Mouse (Mus musculus) urinary bladder, adult 2 months (tissue): ENCODE data around the gene Sema6c. TPM values are rescaled to one million over a fixed set of nuclear protein-coding genes. Genes with fewer than 3 reads are reported as not detected.
A peak's percentile ranks its signal among the peaks of the same experiment; 100 is the strongest.
"Not testable (repeated sequence)": the region's sequence is repeated elsewhere in the genome, so short reads cannot be mapped to it uniquely, and the experiment has no call there.

ENCODE experiments used
- DNase-seq: peaks from one replicate; pipeline ENCODE4 v3.0.0; 2022; ENCODE audit warnings: low spot score
- polyA plus RNA-seq: library from polyadenylated mRNA; depleted of rRNA; stranded (reverse); fragments of >200 nt; gene quantifications from 2 replicates; pipeline ENCODE4 v1.2.3, GENCODE M21; 2012; rRNA removed

Sema6c gene
- polyA plus RNA-seq, 1 experiment = 4.2 TPM

DNA sequence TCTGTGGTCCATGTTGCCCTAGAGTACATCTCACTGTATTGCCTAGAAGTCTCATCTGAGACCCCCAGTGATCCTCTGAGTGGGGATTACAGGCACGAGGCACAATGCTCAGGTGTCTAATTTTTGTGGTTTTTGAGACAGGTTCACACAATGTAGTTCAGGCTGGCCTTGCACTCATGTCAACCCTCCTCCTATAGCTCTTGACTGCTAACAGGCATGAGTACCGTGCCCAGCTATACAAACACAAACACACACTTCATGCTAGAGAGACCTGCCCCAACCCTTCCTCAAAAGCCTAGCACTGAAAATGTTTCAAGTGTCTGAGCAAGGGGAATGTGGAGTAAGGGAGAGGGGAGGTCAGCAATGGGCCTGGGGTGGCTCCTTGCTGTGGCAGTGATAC is 25.8 kb downstream of the Sema6c start:
- no peak for DNase-seq

DNA sequence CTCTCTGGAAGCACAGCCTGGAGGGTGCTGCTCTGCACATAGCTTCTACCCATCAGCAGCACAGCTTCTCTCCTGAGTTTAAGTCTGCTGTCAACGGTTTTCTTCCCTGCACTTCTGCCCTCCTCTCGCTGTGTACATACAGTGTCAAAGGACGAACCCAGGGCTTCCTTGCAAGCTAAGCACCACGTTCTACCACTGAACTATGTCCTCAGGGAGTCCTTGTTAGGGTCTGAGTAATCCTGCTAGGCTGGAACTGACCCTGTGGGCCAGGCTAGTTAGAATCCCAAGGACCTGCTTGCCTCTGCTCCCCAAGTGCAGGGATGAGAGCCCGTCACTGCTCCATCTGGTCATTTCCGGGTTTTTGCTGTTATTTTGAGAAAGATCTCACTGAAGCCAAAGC is 26.6 kb downstream of the Sema6c start:
- DNase-seq = no peak

DNA sequence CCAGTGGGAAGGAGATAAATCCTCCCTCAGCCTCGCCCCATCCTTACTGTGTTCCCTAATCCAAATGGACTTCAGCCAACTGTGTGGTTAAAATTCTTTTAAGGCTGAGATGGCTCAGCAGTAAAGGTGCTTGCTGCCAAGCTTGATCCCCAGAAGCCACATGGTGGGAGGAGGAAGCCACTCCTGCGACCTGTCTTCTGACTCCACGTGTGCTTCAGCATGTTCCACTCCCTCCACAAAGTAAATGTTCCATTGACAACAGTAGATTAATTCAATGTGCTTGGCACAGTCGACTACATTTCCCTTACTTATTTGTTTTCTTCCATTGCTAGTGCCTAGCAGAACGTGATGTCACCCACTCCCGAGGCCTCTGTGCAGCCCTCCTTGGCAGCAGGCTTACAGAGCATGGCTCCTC is 34.5 kb downstream of the Sema6c start:
- DNase-seq = no peak

DNA sequence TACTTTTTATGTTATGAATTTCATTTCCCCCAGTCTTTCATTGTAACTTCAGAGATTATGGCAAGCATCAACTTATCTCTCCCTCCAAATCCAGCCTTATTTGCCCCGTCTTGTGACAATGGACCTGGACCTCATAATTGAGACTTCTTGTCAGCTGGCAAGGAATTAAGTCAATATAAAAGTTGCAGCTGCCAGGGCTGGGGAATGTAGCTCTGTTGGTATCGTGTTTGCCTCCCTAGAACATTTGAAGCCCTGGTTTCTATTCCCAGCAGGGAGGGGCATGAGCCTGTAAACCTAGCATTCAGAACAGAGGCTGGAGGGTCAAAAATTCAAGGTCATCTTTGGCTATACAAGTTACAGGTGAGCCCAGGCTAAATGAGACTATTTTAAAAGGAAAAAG is 35.5 kb downstream of the Sema6c start:
- no peak for DNase-seq

DNA sequence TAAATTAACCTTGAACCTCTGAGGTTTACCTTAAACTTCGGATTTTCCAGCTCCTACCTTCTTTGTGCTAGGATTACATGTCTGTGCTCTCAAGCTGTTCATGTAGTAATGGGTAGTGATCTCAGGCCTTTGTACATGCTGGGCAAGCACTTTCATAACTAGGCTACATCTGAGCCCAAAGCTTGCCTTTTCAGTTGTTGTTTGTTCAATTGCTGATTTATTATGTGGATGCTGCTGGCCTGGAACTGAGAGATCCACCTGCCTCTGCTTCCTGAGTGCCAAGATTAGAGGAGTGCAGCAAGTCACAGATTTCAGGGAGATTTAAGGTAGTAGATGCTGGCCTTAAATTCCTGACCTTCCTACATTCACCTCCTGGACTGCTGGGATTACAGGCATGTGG is 38.8 kb downstream of the Sema6c start:
- no peak for DNase-seq

DNA sequence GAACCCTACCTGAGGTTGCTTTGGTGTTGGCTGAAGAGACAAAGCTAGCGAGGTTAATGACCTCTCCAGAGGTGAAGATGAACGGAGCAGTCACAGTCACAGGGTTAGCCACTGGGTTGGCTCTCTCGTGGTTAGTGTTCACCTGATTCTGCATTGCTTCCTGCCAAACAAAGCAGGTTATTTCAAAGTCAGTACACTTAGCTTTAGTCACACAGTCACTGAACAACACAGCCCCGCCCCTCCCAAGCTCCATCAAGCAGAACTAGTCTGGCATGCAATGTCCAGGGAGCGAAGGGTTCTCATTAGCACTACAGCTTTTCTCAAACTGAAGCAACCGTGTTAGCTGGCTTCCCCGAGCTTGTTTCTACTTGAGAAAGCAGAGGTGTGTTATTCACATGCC is 39.9 kb downstream of the Sema6c start:
- DNase-seq = no peak

DNA sequence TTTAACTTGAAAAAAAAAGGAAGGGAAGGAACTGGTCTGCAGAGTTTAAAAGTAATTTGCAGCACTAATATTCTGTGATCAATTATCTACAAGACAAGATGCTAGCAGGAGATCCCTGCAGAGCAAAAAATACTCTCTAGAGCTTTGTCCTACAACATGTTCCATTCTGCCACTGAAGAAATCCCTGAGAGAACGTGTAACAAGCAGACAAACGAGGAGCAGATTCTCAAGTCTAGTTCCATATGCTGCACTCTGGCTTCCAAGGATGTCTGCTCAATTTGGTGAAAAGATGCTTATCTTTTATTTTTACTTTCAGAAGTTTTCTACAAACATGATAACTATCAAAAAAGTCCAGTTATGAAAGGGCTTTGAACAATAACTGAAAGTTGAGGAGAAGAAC is 40.3 kb downstream of the Sema6c start:
- no peak for DNase-seq

DNA sequence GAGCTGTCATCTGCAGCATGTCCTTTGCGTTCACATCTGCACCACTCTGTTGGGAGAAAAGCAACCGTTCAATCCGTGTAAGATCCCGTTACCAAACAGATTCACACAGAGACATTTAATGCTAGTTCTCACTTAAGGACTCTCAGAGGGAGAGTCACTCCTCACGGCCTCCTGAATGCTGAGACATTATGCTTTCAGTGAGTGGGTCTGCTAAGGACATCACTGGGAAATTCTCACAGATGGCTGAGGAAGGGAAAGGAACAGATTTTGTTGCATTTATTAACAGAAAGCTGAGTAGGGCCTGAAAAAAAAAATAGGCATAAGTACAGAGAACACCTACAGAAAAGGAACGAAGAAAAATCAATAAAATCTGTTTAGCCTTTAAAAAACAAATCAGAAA is 43.6 kb downstream of the Sema6c start:
- no peak for DNase-seq

DNA sequence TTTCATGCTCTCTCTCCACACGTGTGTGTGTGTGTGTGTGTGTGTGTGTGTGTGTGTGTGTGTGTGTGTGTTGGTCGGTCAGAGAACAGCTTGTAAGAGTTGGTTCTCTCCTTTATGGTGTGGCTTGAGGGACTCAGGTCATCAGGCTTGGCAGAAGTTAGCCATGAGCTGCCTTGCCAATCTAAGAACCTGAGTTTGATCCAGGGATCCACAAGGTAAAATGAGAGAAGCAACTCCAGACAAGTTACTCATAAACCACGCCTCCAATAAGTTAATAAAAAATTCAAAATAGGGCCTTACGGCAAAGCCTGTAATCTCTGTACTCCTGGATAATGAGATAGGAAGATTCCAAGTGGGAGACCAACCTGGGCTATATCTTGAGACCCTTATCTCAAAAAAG is 48.0 kb downstream of the Sema6c start:
- no peak for DNase-seq

DNA sequence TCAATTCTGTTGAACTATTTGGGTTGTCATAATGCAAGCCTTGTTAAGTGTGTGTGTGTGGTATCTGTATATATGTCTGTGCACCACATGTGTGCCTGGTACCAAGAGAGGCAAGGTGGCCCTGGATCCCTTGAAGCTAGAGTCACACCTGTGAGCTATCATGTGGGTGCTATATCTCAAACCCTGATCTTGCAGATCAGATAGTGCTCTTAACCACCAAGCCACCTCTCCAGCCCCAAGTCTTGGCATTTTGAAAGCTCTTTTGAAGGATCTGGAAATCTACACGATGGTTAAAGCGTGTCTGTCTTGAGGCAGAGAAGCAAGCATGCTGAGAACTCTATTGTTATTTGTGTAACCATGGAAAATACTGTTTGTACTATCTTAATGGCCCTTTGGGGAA is 50.3 kb downstream of the Sema6c start:
- no peak for DNase-seq

DNA sequence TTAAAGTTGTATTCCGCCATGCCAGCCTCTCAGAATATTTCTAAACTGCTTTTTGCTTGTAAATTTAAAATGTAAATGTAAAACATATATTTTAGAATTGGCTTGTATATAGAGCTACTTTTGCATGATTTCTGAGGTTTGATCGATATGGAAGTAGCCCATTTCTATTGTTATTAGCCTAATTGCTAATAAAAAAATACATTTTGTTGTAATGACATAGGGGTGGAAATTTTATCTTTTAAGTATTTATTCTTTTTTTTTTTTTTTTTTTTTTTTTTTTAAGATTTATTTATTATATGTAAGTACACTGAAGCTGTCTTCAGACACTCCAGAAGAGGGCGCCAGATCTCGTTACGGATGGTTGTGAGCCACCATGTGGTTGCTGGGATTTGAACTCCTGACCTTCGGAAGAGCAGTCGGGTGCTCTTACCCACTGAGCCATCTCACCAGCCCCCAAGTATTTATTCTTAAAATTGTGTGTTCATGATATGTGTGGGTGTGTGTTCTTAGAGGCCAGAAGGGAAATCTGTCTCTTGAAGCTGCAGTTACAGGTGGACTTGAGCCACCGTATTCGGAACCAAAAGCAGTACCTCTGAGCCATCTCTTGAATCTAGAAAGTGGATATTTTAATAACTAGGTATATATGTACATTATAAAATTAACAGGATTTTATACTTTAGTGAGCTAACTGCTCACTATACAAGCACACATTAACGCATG is 52.8 kb downstream of the Sema6c start:
- not testable (repeated sequence) for DNase-seq

DNA sequence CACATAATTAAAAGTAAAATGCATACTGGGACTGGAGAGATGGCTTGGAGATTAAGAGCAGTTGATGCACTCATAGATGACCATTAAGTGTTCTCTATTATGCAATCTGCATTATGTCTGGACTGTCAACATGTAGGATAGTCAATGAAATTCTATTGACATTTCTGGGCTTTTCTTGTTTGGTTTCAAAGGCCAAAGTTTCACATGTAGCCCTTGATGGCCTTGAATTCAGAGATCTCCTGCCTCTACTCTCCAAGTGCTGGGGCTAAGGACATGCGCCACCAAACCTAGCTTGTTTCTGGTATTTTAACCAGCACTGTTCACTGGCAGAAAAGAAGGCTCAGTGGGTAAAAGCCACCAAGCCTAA is 53.3 kb downstream of the Sema6c start:
- DNase-seq = no peak

DNA sequence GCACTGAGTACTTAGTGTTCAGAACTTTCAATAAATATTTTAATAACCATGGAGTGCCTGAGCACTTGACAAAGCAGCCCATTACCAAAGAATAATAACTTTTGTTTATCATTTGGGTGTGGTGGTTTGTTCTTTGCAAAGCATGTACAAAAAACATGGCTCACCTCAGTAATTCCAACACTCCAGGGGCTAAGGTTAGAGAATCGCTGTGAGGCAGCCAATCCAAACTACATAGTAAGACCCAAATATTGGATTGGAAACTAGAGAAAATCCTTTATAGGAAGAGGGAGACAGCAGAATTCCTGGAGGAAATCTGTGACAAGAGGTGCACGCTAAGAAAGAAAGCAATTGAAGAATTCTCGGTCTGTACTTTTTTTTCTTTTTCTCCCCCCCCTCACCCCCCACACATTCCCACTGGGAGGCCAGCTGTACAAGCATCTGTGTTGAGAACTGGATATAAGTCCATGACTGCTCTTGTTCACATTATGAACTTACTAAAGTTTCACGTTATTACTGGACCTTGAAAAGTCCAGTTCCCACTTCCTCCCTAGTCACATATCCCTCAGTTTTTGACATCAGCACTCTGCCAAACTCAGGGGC is 56.5 kb downstream of the Sema6c start:
- no peak for DNase-seq

DNA sequence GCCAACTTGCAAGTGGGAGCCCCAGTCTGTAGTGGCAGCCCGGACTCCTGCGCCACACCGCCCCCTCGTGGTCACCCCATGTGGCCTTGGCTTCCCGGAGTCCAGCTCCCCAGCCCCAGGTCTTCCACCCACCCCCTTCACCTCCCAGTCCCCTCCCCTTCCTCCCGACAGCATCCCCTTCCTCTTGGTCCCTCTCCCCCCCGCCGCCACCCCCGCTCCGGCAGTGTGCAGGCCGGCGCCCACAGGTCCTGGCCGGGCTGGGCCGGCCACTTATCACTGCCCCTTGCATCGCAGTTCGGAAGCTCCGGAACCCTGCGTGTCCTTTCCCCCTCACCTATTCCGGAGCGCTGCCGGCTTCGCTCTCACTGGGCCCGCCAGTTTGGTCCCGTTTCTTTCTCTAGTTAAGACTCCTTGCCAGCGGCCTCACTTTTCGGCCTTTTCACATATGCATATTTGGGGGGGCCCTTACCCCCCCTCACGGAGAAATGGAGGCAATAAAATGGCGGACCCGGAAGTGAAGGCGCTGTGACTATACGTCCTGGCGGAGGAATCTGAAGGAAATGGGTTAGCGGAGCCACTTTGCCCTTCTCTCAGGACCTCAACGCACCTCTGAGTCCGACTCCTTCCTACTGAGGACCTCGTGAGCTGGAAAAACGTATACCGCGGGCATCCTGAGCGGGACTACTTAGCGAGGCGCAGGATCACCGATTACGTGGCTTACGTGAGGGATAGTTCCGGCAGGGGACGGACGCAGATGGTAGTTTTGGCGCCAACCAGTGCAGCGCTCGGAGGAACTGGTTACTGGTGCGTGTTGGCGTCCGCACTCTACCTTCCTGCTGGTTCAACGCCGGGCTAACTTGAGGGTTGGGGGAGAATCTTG is 57.2 kb downstream of the Sema6c start, which contains the start of gene Gabpb2:
Gene Gabpb2, minus strand, starts transcription at position 662 of the 880 bp plus-strand sequence.
- DNase-seq = peak; percentile 96

DNA sequence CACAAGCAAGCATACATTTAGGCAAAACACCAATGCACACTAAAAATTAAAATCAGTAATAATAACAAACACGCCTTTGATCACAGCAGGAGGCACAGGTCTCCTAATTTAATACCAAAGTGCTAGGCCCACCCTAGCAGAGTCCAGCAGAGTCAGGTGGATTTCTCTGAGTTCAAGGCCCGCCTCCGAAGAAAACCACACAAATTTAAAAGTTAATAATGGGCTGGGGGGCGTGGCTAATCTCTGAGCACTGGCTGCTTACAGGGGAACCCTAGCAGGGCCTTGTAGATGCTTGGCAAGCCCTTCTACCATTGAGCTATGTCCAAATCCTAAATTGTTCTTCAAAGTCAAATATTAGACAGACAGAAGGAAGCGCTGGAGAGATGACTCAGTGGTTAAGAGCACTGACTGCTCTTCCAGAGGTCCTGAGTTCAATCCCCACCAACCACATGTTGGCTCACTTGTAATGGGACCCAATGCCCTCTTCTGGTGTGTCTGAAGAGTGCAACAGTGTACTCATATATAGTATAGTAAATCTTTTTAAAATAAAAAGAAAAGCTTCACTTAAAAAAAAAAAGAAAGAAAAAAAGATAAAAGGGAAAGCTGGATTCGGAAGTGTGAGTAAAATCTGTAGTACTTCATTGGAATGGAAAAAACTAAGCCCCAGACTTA is 58.3 kb downstream of the Sema6c start:
- no peak for DNase-seq

DNA sequence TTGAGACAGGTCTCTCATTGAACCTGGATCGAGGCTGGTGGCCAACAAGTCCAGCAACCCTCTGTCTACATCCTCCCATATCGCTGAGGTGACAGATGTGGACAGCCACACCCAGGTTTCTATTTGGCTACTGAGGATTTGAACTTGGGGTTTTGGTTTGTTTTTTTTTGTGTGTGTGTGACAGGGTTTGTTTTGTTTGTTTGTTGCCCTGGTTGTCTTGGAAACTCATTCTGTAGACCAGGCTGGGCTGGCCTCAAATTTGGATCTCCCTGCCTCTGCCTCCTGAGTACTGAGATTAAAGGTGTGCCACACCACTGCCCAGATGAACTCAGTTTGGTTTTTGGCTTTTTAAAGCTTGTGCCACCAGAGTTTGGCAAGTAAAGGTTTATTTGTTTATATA is 62.8 kb downstream of the Sema6c start:
- no peak for DNase-seq

Other genes starting within 250 kb of the Sema6c start
- gene Selenbp1, start 227.4 kb upstream of the Sema6c start, polyA plus RNA-seq = 83.1 and 85.8 TPM in 2 replicates
- 22.7 and 23.4 TPM in 2 replicates for gene Rfx5, start 206.4 kb upstream of the Sema6c start, polyA plus RNA-seq
- 64.9 and 85.1 TPM in 2 replicates for gene Pi4kb, start 185.7 kb upstream of the Sema6c start, polyA plus RNA-seq
- gene Zfp687, start 145.0 kb upstream of the Sema6c start, polyA plus RNA-seq = 14.0 and 17.6 TPM in 2 replicates
- gene Psmd4, start 117.8 kb upstream of the Sema6c start, polyA plus RNA-seq = 172 and 195 TPM in 2 replicates
- gene Pip5k1a, start 53.5 kb upstream of the Sema6c start, polyA plus RNA-seq = 27.2 and 28.2 TPM in 2 replicates
- gene Vps72, start 49.4 kb upstream of the Sema6c start, polyA plus RNA-seq = 70.9 and 76.2 TPM in 2 replicates
- gene Tmod4, start 36.0 kb upstream of the Sema6c start, polyA plus RNA-seq = 1.2 and 1.5 TPM in 2 replicates
- gene Scnm1, start 26.4 kb upstream of the Sema6c start, polyA plus RNA-seq = 84.2 and 90.2 TPM in 2 replicates
- 10.4 and 11.0 TPM in 2 replicates for gene Lysmd1, start 26.4 kb upstream of the Sema6c start, polyA plus RNA-seq
- 8.5 and 8.7 TPM in 2 replicates for gene Tnfaip8l2, start 18.1 kb upstream of the Sema6c start, polyA plus RNA-seq
- gene Gabpb2, start 57.5 kb downstream of the Sema6c start, polyA plus RNA-seq = 21.4 and 21.9 TPM in 2 replicates
- gene Cdc42se1, start 68.3 kb downstream of the Sema6c start, polyA plus RNA-seq = 77.2 and 92.7 TPM in 2 replicates
- 11.0 and 15.4 TPM in 2 replicates for gene Mllt11, start 71.7 kb downstream of the Sema6c start, polyA plus RNA-seq
- 0.47 and 0.58 TPM in 2 replicates for gene Gm128, start 81.1 kb downstream of the Sema6c start, polyA plus RNA-seq
- gene Bnipl, start 90.7 kb downstream of the Sema6c start, polyA plus RNA-seq = 13.5 and 15.1 TPM in 2 replicates
- 69.7 and 79.9 TPM in 2 replicates for gene Mindy1, start 120.9 kb downstream of the Sema6c start, polyA plus RNA-seq
- gene Prune1, start 121.6 kb downstream of the Sema6c start, polyA plus RNA-seq = 19.2 and 20.3 TPM in 2 replicates
- 6.5 and 7.6 TPM in 2 replicates for gene Anxa9, start 146.7 kb downstream of the Sema6c start, polyA plus RNA-seq
- 119 and 126 TPM in 2 replicates for gene Cers2, start 154.3 kb downstream of the Sema6c start, polyA plus RNA-seq
- gene Setdb1, start 196.7 kb downstream of the Sema6c start, polyA plus RNA-seq = 22.9 and 24.7 TPM in 2 replicates
- gene 4930558C23Rik, start 242.4 kb downstream of the Sema6c start, polyA plus RNA-seq = not detected in 2 replicates